Mouse (Mus musculus): ENCODE data around the gene Prrx2.

DNA sequence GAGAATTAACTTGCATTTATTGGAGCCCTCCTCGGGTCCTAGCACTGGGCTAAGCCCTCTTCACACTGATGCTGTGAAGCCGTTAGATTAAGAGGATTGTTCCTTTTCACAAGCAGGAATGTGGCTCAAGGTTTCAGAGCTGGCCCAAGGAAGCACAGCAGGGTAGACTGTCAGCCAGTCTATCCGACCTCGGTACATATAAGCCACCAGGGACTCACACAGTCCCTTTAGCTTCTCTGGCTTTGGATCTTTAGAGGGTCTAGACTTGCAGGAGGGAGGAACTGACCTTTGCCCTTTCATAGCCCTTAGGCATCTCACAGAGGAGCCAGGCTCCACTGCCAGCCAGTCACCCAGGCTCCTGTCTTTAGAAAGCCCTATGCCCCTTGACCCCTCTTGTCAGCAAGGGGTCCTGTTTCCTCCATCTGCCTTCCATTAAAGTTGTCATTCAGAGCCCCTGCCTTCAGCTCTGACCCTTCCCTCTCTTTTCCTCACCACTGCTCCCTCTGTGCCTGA, 4.4 kb upstream of the Prrx2 start, which contains the start of gene Asb6:
- TF ChIP-seq POLR2A (IDR thresholded peaks at IDR 0.05; ENCODE audit: low read depth, low read length) = no peak
- no peak for TF ChIP-seq CTCF (conservative IDR thresholded peaks at IDR 0.05; ENCODE audit: insufficient read depth, insufficient read length, low read depth, low read length)
